Mouse (Mus musculus) brown adipose tissue, adult 24 weeks (tissue): ENCODE results near the gene Olfr1160. TPM values are rescaled to one million over a fixed set of nuclear protein-coding genes. Genes with fewer than 3 reads are reported as not detected.
"Not testable (repeated sequence)": the region's sequence is repeated elsewhere in the genome, so short reads cannot be mapped to it uniquely, and the experiment has no call there.

ENCODE experiments used
- H3K27ac ChIP-seq: fragments of 200-500 bp; replicated peaks from 2 replicates; pipeline ENCODE4 v1.5.1; 2012; ENCODE audit warnings: low read depth, mild to moderate bottlenecking, low read length
- H3K4me1 ChIP-seq: fragments of 200-500 bp; 2 replicates; pipeline ENCODE4 v1.6.1; 2012; ENCODE audit warnings: low read length, mixed read lengths; ENCODE audit not compliant: control insufficient read depth, insufficient read depth, insufficient read length
- H3K4me3 ChIP-seq: fragments of 200-500 bp; 2 replicates; pipeline ENCODE4 v1.5.1; 2012; ENCODE audit warnings: low read depth, mild to moderate bottlenecking, low read length, moderate library complexity; ENCODE audit not compliant: insufficient read depth
- polyA plus RNA-seq: library from polyadenylated mRNA; stranded (reverse); fragments of >200 nt; gene quantifications from 2 replicates; pipeline ENCODE4 v1.2.4, GENCODE M21; 2012; ENCODE audit not compliant: missing spikeins, insufficient read depth, insufficient read length

Olfr1160 gene
- not detected in 2 replicates for polyA plus RNA-seq

GRCm38 (mm10) chr2:88007515-88008318, at the start of gene Olfr1160:
Gene Olfr1160 (minus strand): TSS chr2:88008268.
- Histone ChIP-seq H3K4me3 (no peak within 1 kb of the TSS), H3K27ac (no peak within 1 kb of the TSS), H3K4me1 (no peaks in the 10 kb centered on the region)

GRCm38 (mm10) chr2:88051029-88051428, 43.0 kb upstream of the Olfr1160 start, which contains the start of gene Olfr1162:
Gene Olfr1162 (minus strand): TSS chr2:88051129.
- no peak within 1 kb of the TSS for H3K27ac ChIP-seq
- H3K4me3 ChIP-seq, result no peak within 1 kb of the TSS
- H3K4me1 ChIP-seq, result no peaks in the 10 kb centered on the region

- Histone ChIP-seq H3K27ac (no peak within 1 kb of the TSS), H3K4me1 (no peaks in the 10 kb centered on the region), H3K4me3 (no peak within 1 kb of the TSS)
Measured at GRCm38 (mm10) chr2:88037599-88037998, 29.5 kb upstream of the Olfr1160 start, which contains the start of gene Olfr73. Gene Olfr73 (minus strand): TSS chr2:88037699.

- not testable (repeated sequence) for H3K4me3 ChIP-seq, H3K27ac ChIP-seq, H3K4me1 ChIP-seq
Measured at GRCm38 (mm10) chr2:88022474-88022873, 14.4 kb upstream of the Olfr1160 start, which contains the start of gene Olfr1161. Gene Olfr1161 (plus strand): TSS chr2:88022774.

GRCm38 (mm10) chr2:87989813-87990212, 18.3 kb downstream of the Olfr1160 start, which contains the start of gene Olfr1158:
Gene Olfr1158 (plus strand): TSS chr2:87990113.
- no peaks in the 10 kb centered on the region for H3K4me1 ChIP-seq
- H3K27ac ChIP-seq, result no peak within 1 kb of the TSS
- H3K4me3 ChIP-seq, result no peak within 1 kb of the TSS

- no peak within 1 kb of the TSS for H3K27ac ChIP-seq
- no peaks in the 10 kb centered on the region for H3K4me1 ChIP-seq
- no peak within 1 kb of the TSS for H3K4me3 ChIP-seq
Measured at GRCm38 (mm10) chr2:87974563-87974962, 33.5 kb downstream of the Olfr1160 start, which contains the start of gene Olfr74. Gene Olfr74 (minus strand): TSS chr2:87974663.

- Histone ChIP-seq H3K27ac (no peak within 1 kb of the TSS), H3K4me3 (no peak within 1 kb of the TSS), H3K4me1 (no peaks in the 10 kb centered on the region)
Measured at GRCm38 (mm10) chr2:87968199-87968598, 39.9 kb downstream of the Olfr1160 start, which contains the start of gene Olfr1157. Gene Olfr1157 (minus strand): TSS chr2:87968299.

GRCm38 (mm10) chr2:87953000-87953399, 55.1 kb downstream of the Olfr1160 start, which contains the start of gene Olfr1156:
Gene Olfr1156 (minus strand): TSS chr2:87953100.
- H3K4me1 ChIP-seq, result no peaks in the 10 kb centered on the region
- H3K4me3 ChIP-seq, result no peak within 1 kb of the TSS
- H3K27ac ChIP-seq, result no peak within 1 kb of the TSS

Other genes starting within 250 kb of the Olfr1160 start
- not detected in 2 replicates for gene Olfr152, start 228.8 kb downstream of the Olfr1160 start, polyA plus RNA-seq
- not detected in 2 replicates for gene Olfr1143, start 207.7 kb downstream of the Olfr1160 start, polyA plus RNA-seq
- not detected in 2 replicates for gene Olfr1145, start 198.4 kb downstream of the Olfr1160 start, polyA plus RNA-seq
- gene Olfr1148, start 177.7 kb downstream of the Olfr1160 start, polyA plus RNA-seq, result not detected in 2 replicates
- not detected in 2 replicates for gene Olfr1150-ps1, start 164.3 kb downstream of the Olfr1160 start, polyA plus RNA-seq
- gene Olfr1151, start 152.4 kb downstream of the Olfr1160 start, polyA plus RNA-seq, result not detected in 2 replicates
- gene Olfr1152, start 141.8 kb downstream of the Olfr1160 start, polyA plus RNA-seq, result not detected in 2 replicates
- not detected in 2 replicates for gene Olfr1153, start 113.3 kb downstream of the Olfr1160 start, polyA plus RNA-seq
- gene Olfr1154, start 103.1 kb downstream of the Olfr1160 start, polyA plus RNA-seq, result not detected in 2 replicates
- gene Olfr1155, start 63.1 kb downstream of the Olfr1160 start, polyA plus RNA-seq, result not detected in 2 replicates
- gene Olfr1156, start 55.2 kb downstream of the Olfr1160 start, polyA plus RNA-seq, result not detected in 2 replicates
- not detected in 2 replicates for gene Olfr1157, start 40.0 kb downstream of the Olfr1160 start, polyA plus RNA-seq
- gene Olfr74, start 33.6 kb downstream of the Olfr1160 start, polyA plus RNA-seq, result not detected in 2 replicates
- gene Olfr1158, start 18.2 kb downstream of the Olfr1160 start, polyA plus RNA-seq, result not detected in 2 replicates
- not detected in 2 replicates for gene Olfr1161, start 14.5 kb upstream of the Olfr1160 start, polyA plus RNA-seq
- not detected in 2 replicates for gene Olfr73, start 29.4 kb upstream of the Olfr1160 start, polyA plus RNA-seq
- gene Olfr1162, start 42.9 kb upstream of the Olfr1160 start, polyA plus RNA-seq, result not detected in 2 replicates
- not detected in 2 replicates for gene Olfr1163, start 63.6 kb upstream of the Olfr1160 start, polyA plus RNA-seq
- not detected in 2 replicates for gene Olfr1164, start 85.7 kb upstream of the Olfr1160 start, polyA plus RNA-seq
- not detected in 2 replicates for gene Olfr1166, start 120.0 kb upstream of the Olfr1160 start, polyA plus RNA-seq
- not detected in 2 replicates for gene Olfr1167, start 146.9 kb upstream of the Olfr1160 start, polyA plus RNA-seq
- not detected in 2 replicates for gene Olfr1168, start 173.6 kb upstream of the Olfr1160 start, polyA plus RNA-seq
- not detected in 2 replicates for gene Olfr1170, start 220.1 kb upstream of the Olfr1160 start, polyA plus RNA-seq